Mouse (Mus musculus) small intestine, adult 2 months (tissue): ENCODE measurements around the gene Sp6.

ENCODE experiments used
- CTCF ChIP-seq: fragments of 200-500 bp; IDR thresholded peaks from 2 replicates; pipeline ENCODE4 v1.5.1; 2012; ENCODE audit warnings: low read depth, mild to moderate bottlenecking, control low read depth, inconsistent platforms, low read length, moderate library complexity, mixed read lengths; ENCODE audit not compliant: insufficient replicate concordance, insufficient read length; ENCODE audit errors: extremely low read depth
- POLR2A ChIP-seq: fragments of 200-500 bp; IDR thresholded peaks from 2 replicates; pipeline ENCODE4 v1.6.1; 2012; ENCODE audit warnings: low read depth, mild to moderate bottlenecking, control low read depth, inconsistent platforms, low read length, moderate library complexity

- TF ChIP-seq CTCF (no peak), POLR2A (no peak)
Measured at GRCm38 (mm10) chr11:97031977-97032376, 18.8 kb downstream of the Sp6 start.
